Mouse (Mus musculus): ENCODE measurements around the gene Ncor1.
A peak's percentile ranks its signal among the peaks of the same experiment; 100 is the strongest.
"Not testable (repeated sequence)": the region's sequence is repeated elsewhere in the genome, so short reads cannot be mapped to it uniquely, and the experiment has no call there.

The Ncor1 gene

DNA sequence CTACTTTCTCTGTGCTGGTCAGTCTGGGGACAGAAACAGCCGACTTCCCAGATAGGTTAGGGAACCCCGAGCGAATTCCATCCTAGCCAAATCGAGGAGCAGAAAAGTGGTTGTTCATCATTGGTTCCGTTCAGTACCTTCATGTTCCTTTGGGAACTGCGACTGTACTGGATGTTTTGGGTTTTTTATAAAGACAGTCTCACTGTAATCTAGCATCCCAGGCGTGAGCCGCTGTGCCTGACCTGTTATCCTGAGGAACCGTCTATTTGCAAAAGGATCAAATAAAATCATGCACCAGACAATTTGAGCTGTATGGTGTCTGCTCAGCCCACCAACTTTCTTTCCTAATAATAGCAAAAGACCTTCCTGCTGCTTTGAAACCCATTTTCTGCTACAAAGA lies 439 bp upstream of the Ncor1 start:
- DNase-seq (ENCODE audit: low read depth, low spot score) = peak; percentile 38

- peak; percentile 49 for DNase-seq (ENCODE audit: low read depth, low spot score)
Measured at GRCm38 (mm10) chr11:62457891-62458270, 460 bp downstream of the Ncor1 start.

GRCm38 (mm10) chr11:62457241-62457890 lies 975 bp downstream of the Ncor1 start:
- DNase-seq (ENCODE audit: low read depth, low spot score) = peak; percentile 79

DNA sequence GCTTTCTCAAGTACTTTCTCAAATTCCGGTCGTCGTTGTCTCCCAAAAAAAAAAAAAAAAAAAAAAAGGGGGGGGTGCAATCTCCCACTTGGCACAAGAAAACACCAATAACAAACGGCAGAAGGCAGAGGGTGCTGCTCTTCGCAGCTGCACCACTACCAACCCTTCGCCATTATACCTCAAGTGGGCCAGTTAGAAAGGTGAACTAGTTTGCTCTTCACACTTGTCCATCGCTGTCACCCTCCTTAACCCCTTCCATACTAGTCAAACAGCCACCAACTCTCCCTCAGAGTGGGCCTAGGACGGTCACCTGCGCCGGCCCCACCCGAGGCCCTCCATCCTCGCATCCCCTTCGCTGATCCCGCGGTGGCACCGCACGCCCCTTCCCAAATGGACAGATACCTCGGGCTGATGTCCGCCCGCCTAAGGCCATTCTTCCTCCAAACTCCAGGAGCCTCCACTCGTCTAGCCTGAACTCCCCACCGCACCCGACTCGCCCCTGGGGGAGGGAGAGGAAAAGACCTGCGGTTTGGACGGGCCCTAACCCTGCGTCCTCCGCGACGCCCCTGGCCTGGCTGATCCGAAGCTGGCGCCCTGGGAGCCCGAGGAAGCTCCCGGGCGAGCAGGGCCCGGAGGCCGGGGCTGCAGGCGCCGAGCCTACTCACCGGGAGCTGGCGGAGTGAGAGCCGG lies 1.7 kb downstream of the Ncor1 start:
- DNase-seq (ENCODE audit: low read depth, low spot score) = peak; percentile 46

- no peak for DNase-seq (ENCODE audit: low read depth, low spot score)
Measured at GRCm38 (mm10) chr11:62456021-62456482, 2.3 kb downstream of the Ncor1 start.

GRCm38 (mm10) chr11:62455193-62455592 lies 3.1 kb downstream of the Ncor1 start:
- DNase-seq (ENCODE audit: low read depth, low spot score) = no peak

GRCm38 (mm10) chr11:62448971-62449370 lies 9.4 kb downstream of the Ncor1 start:
- no peak for DNase-seq (ENCODE audit: low read depth, low spot score)

DNA sequence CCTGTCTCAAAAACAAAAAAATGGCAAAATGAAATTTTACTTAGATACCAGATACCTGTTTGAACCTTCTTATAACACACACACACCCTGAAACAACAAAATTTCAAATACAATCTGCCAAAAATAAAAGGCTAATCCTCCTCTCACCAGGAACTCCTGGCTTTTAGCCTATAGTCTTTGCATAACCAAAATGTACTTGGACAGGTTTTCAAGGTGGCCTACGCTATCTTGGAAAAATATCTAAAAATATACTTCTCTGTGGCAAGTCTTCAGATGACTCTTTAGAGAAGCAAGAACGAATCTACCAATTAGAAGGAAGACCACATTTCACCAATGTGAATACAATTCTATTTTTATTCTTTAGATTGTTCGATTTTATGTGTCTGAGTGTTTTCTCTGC lies 12.5 kb downstream of the Ncor1 start:
- no peak for DNase-seq (ENCODE audit: low read depth, low spot score)

DNA sequence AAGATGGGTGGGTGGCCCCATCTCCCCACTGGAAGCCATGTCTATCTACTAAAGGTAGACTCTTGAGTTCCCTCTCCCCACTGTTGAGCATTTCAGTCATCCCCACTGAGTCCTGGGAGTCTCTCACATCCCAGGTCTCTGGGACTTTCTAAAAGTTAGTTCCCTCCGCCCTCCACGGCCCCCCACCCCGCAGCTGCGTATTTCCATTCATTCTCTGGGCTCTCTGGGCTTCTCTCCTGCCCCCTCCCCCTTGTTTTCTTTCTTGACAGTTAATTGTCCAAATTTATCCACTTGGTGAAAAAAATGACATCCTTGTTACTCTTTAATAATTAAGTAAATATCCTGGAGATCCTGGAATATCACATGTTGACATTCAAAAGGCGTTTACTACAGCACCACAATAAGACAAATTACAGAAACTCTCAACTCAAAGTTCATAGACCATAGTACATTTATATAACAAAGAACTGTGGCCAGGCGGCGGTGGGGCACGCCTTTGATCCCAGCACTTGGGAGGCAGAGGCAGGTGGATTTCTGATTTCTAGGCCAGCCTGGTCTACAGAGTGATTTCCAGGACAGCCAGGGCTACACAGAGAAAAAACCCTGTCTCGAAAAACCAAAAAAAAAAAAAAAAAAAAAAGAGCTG lies 17.5 kb downstream of the Ncor1 start:
- no peak for DNase-seq (ENCODE audit: low read depth, low spot score)

GRCm38 (mm10) chr11:62432211-62432610 lies 26.1 kb downstream of the Ncor1 start:
- no peak for DNase-seq (ENCODE audit: low read depth, low spot score)

- DNase-seq (ENCODE audit: low read depth, low spot score) = peak; percentile 11
Measured at GRCm38 (mm10) chr11:62427105-62427504, 31.2 kb downstream of the Ncor1 start.

DNA sequence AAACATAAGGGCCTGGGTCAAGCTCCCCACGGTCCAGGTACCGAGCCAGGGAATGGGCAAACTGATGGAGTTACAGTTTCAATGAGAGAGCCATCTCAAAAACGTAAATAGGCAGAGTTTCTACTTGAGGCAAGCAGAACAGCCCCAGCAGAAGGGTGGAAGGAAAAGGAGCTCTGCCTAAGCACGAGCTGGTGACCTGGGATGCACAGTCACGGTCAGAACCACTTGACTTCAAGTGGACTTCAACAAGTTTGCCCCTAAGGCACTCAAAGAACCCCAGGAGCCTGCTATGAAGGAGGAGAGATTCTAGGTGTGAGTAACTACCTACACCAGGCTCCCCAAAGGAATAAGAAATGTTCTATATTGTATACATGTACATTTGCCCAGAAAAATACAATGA lies 32.1 kb downstream of the Ncor1 start:
- DNase-seq (ENCODE audit: low read depth, low spot score) = no peak

- DNase-seq (ENCODE audit: low read depth, low spot score) = no peak
Measured at GRCm38 (mm10) chr11:62424525-62424924, 33.8 kb downstream of the Ncor1 start.

- DNase-seq (ENCODE audit: low read depth, low spot score) = no peak
Measured at GRCm38 (mm10) chr11:62415026-62415425, 43.3 kb downstream of the Ncor1 start.

DNA sequence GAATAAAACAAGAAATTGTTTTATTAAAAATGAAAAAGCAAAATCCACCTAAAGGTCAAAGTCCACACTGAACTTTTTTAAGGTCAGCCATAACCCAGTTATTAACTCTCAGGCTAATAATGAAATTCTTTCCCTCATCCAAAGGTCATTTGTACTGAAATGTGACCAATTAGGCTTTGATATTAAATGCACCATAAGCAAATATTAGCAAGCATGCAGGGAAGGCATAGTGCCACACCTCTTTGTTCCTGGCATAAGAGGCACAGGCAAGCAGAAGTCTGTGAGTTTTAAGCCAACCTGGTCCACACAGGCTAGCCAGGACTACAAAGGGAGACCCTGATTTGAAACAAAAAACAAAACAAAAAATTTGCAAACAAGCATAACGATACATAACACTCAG lies 48.7 kb downstream of the Ncor1 start:
- DNase-seq (ENCODE audit: low read depth, low spot score) = no peak

- DNase-seq (ENCODE audit: low read depth, low spot score) = no peak
Measured at GRCm38 (mm10) chr11:62408848-62409247, 49.5 kb downstream of the Ncor1 start.

GRCm38 (mm10) chr11:62396405-62396804 lies 61.9 kb downstream of the Ncor1 start:
- peak; percentile 2 for DNase-seq (ENCODE audit: low read depth, low spot score)

- no peak for DNase-seq (ENCODE audit: low read depth, low spot score)
Measured at GRCm38 (mm10) chr11:62388331-62388679, 70.0 kb downstream of the Ncor1 start.

DNA sequence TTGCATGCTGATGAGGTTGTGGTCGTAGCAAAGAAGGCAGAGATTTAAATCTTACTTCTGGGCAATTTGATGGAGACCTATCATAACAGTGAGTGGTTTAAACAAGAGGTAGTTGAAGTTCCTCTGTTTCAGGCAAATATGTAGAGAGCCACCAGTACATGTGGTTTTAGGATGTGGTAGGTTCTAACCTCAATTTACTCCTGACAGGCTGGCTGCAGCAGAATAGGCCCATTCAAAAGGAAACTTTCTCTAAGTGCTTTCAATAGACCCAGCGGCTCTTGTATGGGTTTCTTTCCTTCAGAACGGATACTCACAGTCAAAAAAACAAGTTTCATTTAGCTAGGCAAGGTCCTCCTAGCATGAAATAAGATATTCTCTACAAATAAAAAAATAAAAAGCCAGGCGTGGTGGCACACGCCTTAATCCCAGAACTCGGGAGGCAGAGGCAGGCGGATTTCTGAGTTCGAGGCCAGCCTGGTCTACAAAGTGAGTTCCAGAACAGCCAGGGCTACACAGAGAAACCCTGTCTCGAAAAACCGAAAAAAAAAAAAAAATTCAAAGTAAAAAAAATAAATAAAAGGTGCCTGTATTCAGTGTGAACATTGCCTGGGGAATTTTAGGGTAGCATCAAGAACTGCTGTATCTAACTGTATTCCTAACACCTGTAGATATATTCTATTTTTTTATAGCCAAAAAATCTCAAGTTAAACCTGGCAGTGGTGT lies 70.6 kb downstream of the Ncor1 start:
- DNase-seq (ENCODE audit: low read depth, low spot score) = no peak

- not testable (repeated sequence) for DNase-seq (ENCODE audit: low read depth, low spot score)
Measured at GRCm38 (mm10) chr11:62377202-62377851, 81.0 kb downstream of the Ncor1 start.

DNA sequence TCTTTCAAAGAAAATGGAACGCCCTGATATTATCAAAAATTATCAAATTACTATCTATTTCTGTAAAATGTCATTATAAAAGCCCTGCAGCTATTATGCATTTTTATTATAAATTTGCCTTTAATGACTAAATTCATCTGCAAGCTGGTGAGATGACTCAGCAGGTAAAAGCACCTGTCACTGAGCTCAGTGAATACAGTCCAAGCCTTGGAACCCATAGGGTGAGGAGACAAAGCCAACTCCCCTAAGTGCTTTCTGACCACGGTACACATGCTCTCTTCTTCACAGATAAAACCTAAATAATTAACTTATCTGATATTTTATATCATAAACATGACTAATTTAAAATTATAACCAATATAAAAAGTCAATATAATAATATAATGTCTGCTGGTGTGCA lies 86.6 kb downstream of the Ncor1 start:
- no peak for DNase-seq (ENCODE audit: low read depth, low spot score)

DNA sequence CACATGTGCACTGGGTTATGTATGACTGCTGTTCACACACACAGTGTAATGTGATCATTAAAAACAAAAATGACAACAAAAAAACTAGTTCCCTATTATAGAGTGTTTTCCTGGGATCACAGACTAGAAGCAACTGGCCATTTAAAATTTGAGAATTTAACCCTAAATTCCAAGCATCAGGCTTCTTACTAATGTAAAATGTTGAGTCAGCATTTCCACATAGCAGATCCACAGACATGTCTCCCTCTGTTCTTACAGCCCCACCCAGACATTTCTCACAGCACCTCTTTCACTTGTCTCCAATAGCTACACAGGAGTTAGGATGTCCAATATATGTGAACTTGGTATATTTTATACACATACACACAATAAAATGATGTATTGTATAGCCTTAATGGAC lies 88.4 kb downstream of the Ncor1 start:
- no peak for DNase-seq (ENCODE audit: low read depth, low spot score)
